Mouse (Mus musculus) liver, adult 2 months (tissue): ENCODE measurements around the gene 4930503B20Rik.

Experiments
- CTCF ChIP-seq: fragments of 200-500 bp; IDR thresholded peaks from 2 replicates; pipeline ENCODE4 v1.5.1; 2011; ENCODE audit warnings: low read depth, low read length, control low read depth
- POLR2A ChIP-seq: fragments of 200-500 bp; IDR thresholded peaks from 2 replicates; pipeline ENCODE4 v1.6.1; 2011; ENCODE audit warnings: low read length, control low read depth; ENCODE audit not compliant: insufficient read depth; ENCODE audit errors: extremely low read depth

- TF ChIP-seq CTCF, result no peak
- no peak for TF ChIP-seq POLR2A
These were observed 48.6 kb downstream of the 4930503B20Rik start for GRCm38 (mm10) chr3:146602531-146602930.
